Mouse (Mus musculus) erythroblast, embryonic 14.5 days (primary cell): Measurements from ENCODE around the gene Zc3h7b. TPM values are rescaled to one million over a fixed set of nuclear protein-coding genes. Genes with fewer than 3 reads are reported as not detected.
"Not testable (repeated sequence)": the region's sequence is repeated elsewhere in the genome, so short reads cannot be mapped to it uniquely, and the experiment has no call there.

Experiments
- H3K27me3 ChIP-seq: 2 replicates; pipeline ENCODE4 v1.6.1; 2012; ENCODE audit warnings: inconsistent platforms; ENCODE audit not compliant: control insufficient read depth
- H3K36me3 ChIP-seq: 2 replicates; pipeline ENCODE4 v1.6.1; 2012; ENCODE audit warnings: mild to moderate bottlenecking, inconsistent platforms; ENCODE audit not compliant: control insufficient read depth
- H3K4me1 ChIP-seq: 2 replicates; pipeline ENCODE4 v1.6.1; 2012; ENCODE audit warnings: inconsistent platforms; ENCODE audit not compliant: control insufficient read depth
- H3K4me3 ChIP-seq: replicated peaks from 2 replicates; pipeline ENCODE3; 2012; ENCODE audit warnings: moderate library complexity, mild to moderate bottlenecking, inconsistent platforms
- H3K9me3 ChIP-seq: 2 replicates; pipeline ENCODE4 v1.6.1; 2012; ENCODE audit warnings: low read length, inconsistent platforms, mixed read lengths; ENCODE audit not compliant: control insufficient read depth
- GATA1 ChIP-seq: IDR thresholded peaks from 2 replicates; pipeline ENCODE4 v1.6.1; 2012; ENCODE audit warnings: low read length, inconsistent platforms, mixed read lengths
- TAL1 ChIP-seq: IDR thresholded peaks from 3 replicates; pipeline ENCODE4 v1.6.1; 2012; ENCODE audit warnings: low read length, inconsistent platforms, mixed read lengths
- polyA plus RNA-seq: library from polyadenylated mRNA; stranded (reverse); fragments of >175 nt; gene quantifications from 2 replicates; pipeline ENCODE4 v1.2.3, GENCODE M21; 2012

Zc3h7b gene
- polyA plus RNA-seq: 0.78 and 0.85 TPM in 2 replicates

GRCm38 (mm10) chr15:81744992-81745600, at the start of gene Zc3h7b, which contains the start of gene Rangap1:
Zc3h7b (plus strand) TSS chr15:81745057.
Rangap1 (minus strand) TSS chr15:81745530.
- H3K9me3 ChIP-seq: no peaks in the 10 kb centered on the region
- no peaks in the 10 kb centered on the region for H3K36me3 ChIP-seq
- peaks cover 9% of the 10 kb centered on the region for H3K27me3 ChIP-seq
- peak within 1 kb of the TSS; percentile 75 for H3K4me3 ChIP-seq
- peaks cover 21% of the 10 kb centered on the region for H3K4me1 ChIP-seq
- TF ChIP-seq GATA1 (no peak), TAL1 (no peak)

- Histone ChIP-seq H3K9me3 (peaks cover 4% of the 10 kb centered on the region; the same call in 1 of the 2 replicates), H3K36me3 (peaks cover 2% of the 10 kb centered on the region), H3K4me1 (peaks cover 13% of the 10 kb centered on the region), H3K4me3 (no peak within 1 kb of the TSS), H3K27me3 (peaks cover 50% of the 10 kb centered on the region)
- TF ChIP-seq TAL1 (no peak), GATA1 (no peak)
These were observed 47.7 kb upstream of the Zc3h7b start, which contains the start of gene Chadl for GRCm38 (mm10) chr15:81697175-81697574. Chadl (minus strand) TSS chr15:81697287.

- Histone ChIP-seq H3K36me3 (peaks cover 9% of the 10 kb centered on the region), H3K4me3 (no peak overlapping the region), H3K4me1 (peaks cover 13% of the 10 kb centered on the region), H3K27me3 (peaks cover 43% of the 10 kb centered on the region), H3K9me3 (peaks cover 4% of the 10 kb centered on the region; the same call in 1 of the 2 replicates)
- no peak for TF ChIP-seq TAL1
- no peak for TF ChIP-seq GATA1
These were observed 47.0 kb upstream of the Zc3h7b start for GRCm38 (mm10) chr15:81697847-81698246.

- Histone ChIP-seq H3K36me3 (peaks cover 16% of the 10 kb centered on the region), H3K9me3 (peaks cover 2% of the 10 kb centered on the region; the same call in 1 of the 2 replicates), H3K27me3 (peaks cover 36% of the 10 kb centered on the region), H3K4me1 (peaks cover 12% of the 10 kb centered on the region), H3K4me3 (no peak overlapping the region)
- TF ChIP-seq TAL1 (no peak), GATA1 (no peak)
These were observed 46.3 kb upstream of the Zc3h7b start for GRCm38 (mm10) chr15:81698532-81698931.

GRCm38 (mm10) chr15:81700161-81700560, 44.7 kb upstream of the Zc3h7b start:
- Histone ChIP-seq H3K4me1 (no peaks in the 10 kb centered on the region; the same call in 1 of the 2 replicates), H3K4me3 (no peak overlapping the region), H3K27me3 (peaks cover 20% of the 10 kb centered on the region), H3K9me3 (no peaks in the 10 kb centered on the region), H3K36me3 (peaks cover 32% of the 10 kb centered on the region)
- TF ChIP-seq GATA1: no peak
- TF ChIP-seq TAL1: no peak

- TF ChIP-seq TAL1 (no peak), GATA1 (no peak)
- peaks cover 15% of the 10 kb centered on the region for H3K27me3 ChIP-seq
- peaks cover 36% of the 10 kb centered on the region for H3K36me3 ChIP-seq
- H3K9me3 ChIP-seq: no peaks in the 10 kb centered on the region
- H3K4me3 ChIP-seq: no peak overlapping the region
- peaks cover 2% of the 10 kb centered on the region for H3K4me1 ChIP-seq
These were observed 44.3 kb upstream of the Zc3h7b start for GRCm38 (mm10) chr15:81700601-81701000.

- H3K36me3 ChIP-seq: peaks cover 44% of the 10 kb centered on the region
These were observed 43.5 kb upstream of the Zc3h7b start for GRCm38 (mm10) chr15:81701350-81701749.

GRCm38 (mm10) chr15:81702306-81703093, 42.4 kb upstream of the Zc3h7b start:
- H3K4me1 ChIP-seq: peaks cover 2% of the 10 kb centered on the region
- no peaks in the 10 kb centered on the region for H3K9me3 ChIP-seq
- H3K27me3 ChIP-seq: no peaks in the 10 kb centered on the region
- TF ChIP-seq GATA1 (no peak), TAL1 (no peak)
- peaks cover 55% of the 10 kb centered on the region for H3K36me3 ChIP-seq
- H3K4me3 ChIP-seq: no peak overlapping the region

More at GRCm38 (mm10) chr15:81701350-81701749, 43.5 kb upstream of the Zc3h7b start:
- H3K4me3 ChIP-seq, H3K27me3 ChIP-seq, H3K4me1 ChIP-seq, H3K9me3 ChIP-seq: not testable (repeated sequence)

- H3K9me3 ChIP-seq: no peaks in the 10 kb centered on the region
- peaks cover 2% of the 10 kb centered on the region for H3K4me1 ChIP-seq
- no peaks in the 10 kb centered on the region for H3K27me3 ChIP-seq
- peaks cover 61% of the 10 kb centered on the region for H3K36me3 ChIP-seq
- no peak for TF ChIP-seq GATA1
- TF ChIP-seq TAL1: no peak
- no peak overlapping the region for H3K4me3 ChIP-seq
These were observed 41.8 kb upstream of the Zc3h7b start for GRCm38 (mm10) chr15:81703094-81703489.

- no peaks in the 10 kb centered on the region for H3K27me3 ChIP-seq
- TF ChIP-seq GATA1 (no peak), TAL1 (no peak)
- no peak overlapping the region for H3K4me3 ChIP-seq
- H3K4me1 ChIP-seq: peaks cover 2% of the 10 kb centered on the region
- no peaks in the 10 kb centered on the region for H3K9me3 ChIP-seq
- H3K36me3 ChIP-seq: peaks cover 100% of the 10 kb centered on the region
These were observed 35.9 kb upstream of the Zc3h7b start for GRCm38 (mm10) chr15:81708991-81709390.
